Mouse (Mus musculus) ES-Bruce4 (cell line): Measurements from ENCODE around the gene Ech1.

Experiments
- CTCF ChIP-seq: IDR thresholded peaks from one replicate; pipeline ENCODE4 v1.8.1; 2011; ENCODE audit warnings: low read depth, low read length
- EP300 ChIP-seq: IDR thresholded peaks from 2 replicates; pipeline ENCODE4 v1.6.1; 2011; ENCODE audit warnings: low read depth, low read length; ENCODE audit not compliant: insufficient read depth
- POLR2A ChIP-seq: IDR thresholded peaks from one replicate; pipeline ENCODE4 v1.8.1; 2011; ENCODE audit warnings: low read length; ENCODE audit not compliant: insufficient read depth

DNA sequence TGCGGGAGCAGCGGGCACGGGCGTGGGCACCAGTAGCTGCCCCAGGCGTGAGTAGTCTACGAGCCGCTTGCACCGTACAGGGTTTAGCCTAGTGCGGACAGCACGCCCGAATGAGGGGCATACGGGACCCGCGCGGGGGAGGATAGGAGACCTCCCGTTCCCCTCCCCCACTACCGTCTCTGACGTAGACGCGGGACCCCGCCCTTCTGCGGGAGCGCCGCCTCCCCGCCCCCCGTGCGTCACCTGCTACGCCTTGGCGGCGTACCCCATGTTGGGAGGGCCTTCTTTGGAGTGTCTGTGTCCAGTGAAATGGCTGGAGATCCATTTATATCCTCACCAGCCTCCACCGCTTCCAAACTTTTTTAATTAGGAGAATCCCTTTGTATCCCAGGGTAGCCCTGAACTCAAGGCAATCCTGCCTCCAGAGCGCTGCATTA lies 16.0 kb upstream of the Ech1 start:
- TF ChIP-seq EP300 (0 out of 2 replicates have a peak, but pooled peaks have one; percentile 48), CTCF (no peak), POLR2A (peak; percentile 87)
